Mouse (Mus musculus) neural tube, embryonic 13.5 days (tissue): ENCODE measurements around the gene Dqx1. TPM values are rescaled to one million over a fixed set of nuclear protein-coding genes. Genes with fewer than 3 reads are reported as not detected.
A peak's percentile ranks its signal among the peaks of the same experiment; 100 is the strongest.

Experiments used
- ATAC-seq: fragments of 200-750 bp; cut with Nextera tagmentation; 2 replicates; pipeline ENCODE4 v1.8.0; 2017; ENCODE audit warnings: low read depth, mild to moderate bottlenecking, moderate TSS enrichment, moderate library complexity
- H3K27ac ChIP-seq: fragments of 300-500 bp; sonication (generic); replicated peaks from 2 replicates; pipeline ENCODE4 v1.5.1; 2015; ENCODE audit warnings: moderate library complexity, mild to moderate bottlenecking, inconsistent platforms
- H3K27me3 ChIP-seq: fragments of 300-500 bp; sonication (generic); 2 replicates; pipeline ENCODE4 v1.6.1; 2015; ENCODE audit warnings: mild to moderate bottlenecking, inconsistent platforms
- H3K36me3 ChIP-seq: fragments of 300-500 bp; sonication (generic); 2 replicates; pipeline ENCODE4 v1.6.1; 2015; ENCODE audit warnings: mild to moderate bottlenecking, inconsistent platforms
- H3K4me1 ChIP-seq: fragments of 300-500 bp; sonication (generic); replicated peaks from 2 replicates; pipeline ENCODE4 v1.6.1; 2015; ENCODE audit warnings: inconsistent platforms
- H3K4me2 ChIP-seq: fragments of 300-500 bp; sonication (generic); 2 replicates; pipeline ENCODE4 v1.6.1; 2015; ENCODE audit warnings: inconsistent platforms, mild to moderate bottlenecking, moderate library complexity
- H3K4me3 ChIP-seq: fragments of 300-500 bp; sonication (generic); 2 replicates; pipeline ENCODE4 v1.5.1; 2015; ENCODE audit warnings: mild to moderate bottlenecking, inconsistent platforms
- H3K9ac ChIP-seq: fragments of 300-500 bp; sonication (generic); 2 replicates; pipeline ENCODE4 v1.6.1; 2015; ENCODE audit warnings: moderate library complexity, mild to moderate bottlenecking, inconsistent platforms
- H3K9me3 ChIP-seq: fragments of 300-500 bp; sonication (generic); 2 replicates; pipeline ENCODE4 v1.6.1; 2016; ENCODE audit warnings: inconsistent platforms
- WGBS: fragments of 180-500 bp; shearing (Covaris S2); methylation state at CpG from one replicate; pipeline ENCODE4 v1.1.7; 2015; 5-methylcytosine and 5-hydroxymethylcytosine counted together
- polyA plus RNA-seq: library from polyadenylated mRNA; unstranded; fragments of >200 nt; fragmentation: Nextera tagmentation; extraction: Ambion mirVana; gene quantifications from 2 replicates; pipeline ENCODE4 v1.2.1, GENCODE M21; 2015

The Dqx1 gene
- polyA plus RNA-seq, 1 experiment from 2014 or later, result 1.0 TPM

DNA sequence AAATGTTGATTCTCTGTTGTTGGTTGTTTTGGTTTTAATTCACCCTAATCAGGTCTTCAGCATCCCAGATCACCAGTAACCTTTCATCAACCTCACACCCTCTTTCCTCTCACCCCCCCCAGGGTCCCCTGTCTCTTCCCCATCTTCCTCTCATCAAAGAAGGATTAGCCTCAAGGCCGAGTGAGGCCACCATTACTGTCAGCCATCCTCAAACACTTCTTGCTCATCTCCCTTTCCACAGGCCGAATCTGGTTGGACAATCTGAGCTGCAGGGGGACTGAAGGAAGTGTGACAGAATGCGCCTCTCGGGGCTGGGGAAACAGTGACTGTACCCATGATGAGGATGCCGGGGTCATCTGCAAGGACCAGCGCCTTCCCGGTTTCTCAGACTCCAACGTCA is 20.5 kb upstream of the Dqx1 start:
- ATAC-seq, result no peak
- Histone ChIP-seq H3K27me3 (peaks cover 33% of the 10 kb centered on the region), H3K9me3 (no peaks in the 10 kb centered on the region), H3K4me3 (no peak overlapping the region), H3K36me3 (no peaks in the 10 kb centered on the region), H3K9ac (no peak overlapping the region), H3K4me2 (no peak overlapping the region), H3K27ac (no peak overlapping the region), H3K4me1 (peaks cover 30% of the 10 kb centered on the region)
- 82% methylated on average over 8 of the region's 8 CpGs for WGBS

GRCm38 (mm10) chr6:83038496-83039012 is 19.1 kb upstream of the Dqx1 start:
- Histone ChIP-seq H3K9me3 (no peaks in the 10 kb centered on the region), H3K27ac (peak overlapping the region; percentile 42; the same call in 1 of the 2 replicates), H3K4me2 (peak overlapping the region; percentile 58), H3K4me1 (peaks cover 17% of the 10 kb centered on the region), H3K9ac (peak overlapping the region; percentile 61), H3K27me3 (peaks cover 21% of the 10 kb centered on the region), H3K36me3 (no peaks in the 10 kb centered on the region), H3K4me3 (peak overlapping the region; percentile 32)
- 10% methylated on average over 24 of the region's 24 CpGs for WGBS
- ATAC-seq, result peak; percentile 57

GRCm38 (mm10) chr6:83040601-83041000 is 17.0 kb upstream of the Dqx1 start:
- 82% methylated on average over 5 of the region's 5 CpGs for WGBS
- no peaks in the 10 kb centered on the region for H3K9me3 ChIP-seq
- ATAC-seq, result no peak
- no peak overlapping the region for H3K4me3 ChIP-seq
- peaks cover 12% of the 10 kb centered on the region for H3K4me1 ChIP-seq
- H3K9ac ChIP-seq, result no peak overlapping the region
- no peak overlapping the region for H3K27ac ChIP-seq
- no peaks in the 10 kb centered on the region for H3K36me3 ChIP-seq
- peaks cover 7% of the 10 kb centered on the region; the same call in 1 of the 2 replicates for H3K27me3 ChIP-seq
- no peak overlapping the region for H3K4me2 ChIP-seq

- Histone ChIP-seq H3K27me3 (no peaks in the 10 kb centered on the region), H3K4me1 (peaks cover 4% of the 10 kb centered on the region), H3K4me3 (no peak overlapping the region), H3K36me3 (no peaks in the 10 kb centered on the region), H3K4me2 (no peak overlapping the region), H3K27ac (no peak overlapping the region), H3K9me3 (no peaks in the 10 kb centered on the region), H3K9ac (no peak overlapping the region)
- 75% methylated on average over 6 of the region's 6 CpGs for WGBS
- ATAC-seq, result no peak
These were observed 14.1 kb upstream of the Dqx1 start for GRCm38 (mm10) chr6:83043561-83043960.

DNA sequence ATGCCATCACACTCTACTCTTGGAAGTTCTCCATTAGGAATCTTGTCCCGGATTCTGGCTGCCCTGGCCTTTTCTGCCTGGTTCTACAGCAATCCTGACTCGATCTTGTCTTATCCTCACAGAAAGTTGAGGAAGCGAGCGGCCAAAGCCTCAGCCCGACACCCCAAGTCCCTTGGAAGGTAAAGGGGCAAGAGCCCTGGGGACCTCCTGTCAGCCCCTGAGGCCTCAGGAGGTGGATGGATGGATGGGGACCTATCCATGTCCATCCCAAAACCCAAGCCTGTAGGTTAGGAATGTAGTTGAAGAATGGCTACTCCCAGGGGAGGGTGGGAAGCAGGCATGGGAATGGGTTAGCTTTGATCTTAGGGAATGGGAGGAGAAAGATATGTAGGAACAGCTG is 13.7 kb upstream of the Dqx1 start:
- Histone ChIP-seq H3K27ac (no peak overlapping the region), H3K4me3 (no peak overlapping the region), H3K36me3 (no peaks in the 10 kb centered on the region), H3K4me1 (no peaks in the 10 kb centered on the region), H3K4me2 (no peak overlapping the region), H3K27me3 (no peaks in the 10 kb centered on the region), H3K9me3 (no peaks in the 10 kb centered on the region), H3K9ac (no peak overlapping the region)
- ATAC-seq, result no peak
- WGBS, result 92% methylated on average over 5 of the region's 5 CpGs

DNA sequence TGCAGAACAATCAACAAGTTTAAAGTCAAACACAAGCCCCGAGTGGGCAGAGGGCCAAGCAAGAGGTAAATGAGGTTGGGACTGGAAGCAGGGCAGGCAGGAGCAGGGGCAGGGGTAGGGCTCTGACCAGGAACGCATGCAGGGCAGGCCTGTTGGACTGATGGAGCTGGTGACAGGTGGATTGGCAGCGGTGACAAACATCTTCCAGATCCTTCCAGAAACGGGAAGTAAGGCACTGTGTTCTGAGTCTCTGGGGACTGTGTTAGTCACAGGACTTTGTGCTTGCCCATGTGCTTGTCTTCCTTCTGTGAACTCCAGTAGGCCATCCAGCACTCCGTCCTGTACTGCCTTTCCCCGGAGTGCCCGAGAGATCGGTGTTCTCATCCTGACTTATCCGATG is 12.9 kb upstream of the Dqx1 start:
- H3K27ac ChIP-seq, result no peak overlapping the region
- no peaks in the 10 kb centered on the region for H3K36me3 ChIP-seq
- H3K9me3 ChIP-seq, result no peaks in the 10 kb centered on the region
- ATAC-seq, result no peak
- H3K4me3 ChIP-seq, result no peak overlapping the region
- no peak overlapping the region for H3K9ac ChIP-seq
- no peaks in the 10 kb centered on the region for H3K4me1 ChIP-seq
- no peaks in the 10 kb centered on the region for H3K27me3 ChIP-seq
- no peak overlapping the region for H3K4me2 ChIP-seq
- WGBS, result 73% methylated on average over 9 of the region's 9 CpGs

GRCm38 (mm10) chr6:83049367-83049766 is 8.3 kb upstream of the Dqx1 start:
- H3K36me3 ChIP-seq, result peaks cover 15% of the 10 kb centered on the region
- no peak overlapping the region for H3K4me2 ChIP-seq
- WGBS, result 75% methylated on average over 10 of the region's 10 CpGs
- H3K27ac ChIP-seq, result no peak overlapping the region
- no peaks in the 10 kb centered on the region for H3K9me3 ChIP-seq
- ATAC-seq, result no peak
- no peak overlapping the region for H3K9ac ChIP-seq
- no peak overlapping the region for H3K4me3 ChIP-seq
- no peaks in the 10 kb centered on the region for H3K27me3 ChIP-seq
- peaks cover 20% of the 10 kb centered on the region for H3K4me1 ChIP-seq

DNA sequence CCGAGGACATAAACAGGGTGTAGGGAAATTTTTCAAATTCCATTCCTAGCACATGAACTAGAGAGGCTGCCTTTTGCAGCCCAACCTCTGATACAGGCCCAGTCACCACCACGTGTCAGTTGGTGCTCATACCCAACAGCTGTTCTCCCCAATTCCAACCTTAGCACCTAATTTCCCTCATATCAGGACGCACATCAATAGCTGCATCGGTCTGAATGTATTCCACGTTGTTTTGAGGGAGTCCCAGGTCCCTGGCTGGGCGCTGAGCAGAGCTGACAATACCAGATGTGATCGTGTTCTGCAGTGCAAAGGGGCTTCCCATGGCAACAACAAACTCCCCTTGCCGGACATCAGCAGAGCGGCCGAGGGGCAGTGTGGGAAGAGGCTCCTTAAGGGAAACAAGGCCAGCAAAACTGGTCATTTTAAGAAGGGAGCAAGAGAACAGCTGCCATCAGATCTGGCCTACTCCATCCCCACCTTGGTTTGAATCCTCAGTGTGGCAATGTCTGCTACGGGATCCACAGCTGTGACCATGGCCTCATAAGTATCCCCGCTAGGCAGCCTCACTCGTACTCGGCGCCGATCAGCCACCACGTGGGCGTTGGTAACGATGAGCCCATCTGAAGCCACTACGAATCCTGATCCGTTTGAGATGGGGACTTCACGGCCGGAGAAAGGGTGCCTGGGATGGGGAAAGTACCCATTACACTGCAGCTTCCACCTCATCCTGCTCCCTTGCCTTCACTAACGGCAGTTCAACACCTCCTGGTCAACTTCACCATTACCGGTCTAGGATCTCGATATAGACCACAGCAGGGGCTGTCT is 4.3 kb upstream of the Dqx1 start:
- peak; percentile 7 for ATAC-seq

GRCm38 (mm10) chr6:83054074-83054851 is 3.4 kb upstream of the Dqx1 start, which contains the start of gene Aup1:
Gene Aup1, plus strand, starts transcription at chr6:83054521.
- Histone ChIP-seq H3K36me3 (peaks cover 36% of the 10 kb centered on the region), H3K4me2 (peak within 1 kb of the TSS; percentile 81), H3K27me3 (no peaks in the 10 kb centered on the region), H3K4me3 (peak within 1 kb of the TSS; percentile 98), H3K27ac (peak within 1 kb of the TSS; percentile 90), H3K9me3 (no peaks in the 10 kb centered on the region), H3K4me1 (peaks cover 31% of the 10 kb centered on the region), H3K9ac (peak within 1 kb of the TSS; percentile 93)
- under 1% methylated on average over 64 of the region's 64 CpGs for WGBS
- peak; percentile 98 for ATAC-seq

More for the DNA sequence above, 4.3 kb upstream of the Dqx1 start:
- peaks cover 36% of the 10 kb centered on the region for H3K36me3 ChIP-seq
- peak overlapping the region; percentile 98 for H3K4me3 ChIP-seq
- 1% methylated on average over 26 of the region's 26 CpGs for WGBS
- H3K4me1 ChIP-seq, result peaks cover 31% of the 10 kb centered on the region
- H3K27me3 ChIP-seq, result no peaks in the 10 kb centered on the region
- H3K4me2 ChIP-seq, result peak overlapping the region; percentile 81
- peak overlapping the region; percentile 90 for H3K27ac ChIP-seq
- peak overlapping the region; percentile 93 for H3K9ac ChIP-seq
- H3K9me3 ChIP-seq, result no peaks in the 10 kb centered on the region

DNA sequence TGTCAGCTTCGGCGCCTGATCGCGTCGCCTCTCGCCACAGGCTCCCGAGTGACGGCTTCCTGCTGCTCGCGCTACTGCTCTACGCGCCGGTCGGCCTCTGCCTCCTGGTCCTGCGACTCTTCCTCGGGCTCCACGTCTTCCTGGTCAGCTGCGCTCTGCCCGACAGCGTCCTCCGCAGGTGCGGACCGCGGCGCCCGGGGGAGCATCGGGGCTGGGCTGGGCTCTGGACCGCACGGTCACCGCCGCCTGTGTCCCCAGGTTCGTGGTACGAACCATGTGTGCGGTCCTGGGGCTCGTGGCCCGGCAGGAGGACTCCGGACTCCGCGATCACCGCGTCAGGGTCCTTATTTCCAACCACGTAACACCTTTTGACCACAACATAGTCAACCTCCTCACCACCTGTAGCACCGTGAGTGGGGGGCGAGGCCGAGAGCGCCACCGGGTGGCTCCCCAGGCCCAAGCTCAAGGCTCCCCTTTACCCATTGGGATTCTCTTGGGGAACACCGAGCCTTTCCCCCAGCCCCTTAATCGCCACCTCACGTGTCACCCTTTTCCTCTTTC is 2.7 kb upstream of the Dqx1 start, which contains the start of gene Htra2:
Gene Htra2, minus strand, starts transcription at position 403 of the 561 bp plus-strand sequence.
- WGBS, result under 1% methylated on average over 50 of the region's 50 CpGs
- ATAC-seq, result peak; percentile 46; the same call in 1 of the 2 replicates

GRCm38 (mm10) chr6:83058725-83059124 is 1.1 kb downstream of the Dqx1 start:
- no peak overlapping the region for H3K4me3 ChIP-seq
- no peak overlapping the region for H3K4me2 ChIP-seq
- no peak for ATAC-seq
- no peaks in the 10 kb centered on the region for H3K9me3 ChIP-seq
- peaks cover 22% of the 10 kb centered on the region for H3K36me3 ChIP-seq
- peaks cover 36% of the 10 kb centered on the region for H3K27me3 ChIP-seq
- WGBS, result 87% methylated on average over 2 of the region's 2 CpGs
- no peak overlapping the region for H3K9ac ChIP-seq
- no peak overlapping the region for H3K27ac ChIP-seq
- H3K4me1 ChIP-seq, result peaks cover 11% of the 10 kb centered on the region

More for the DNA sequence above, 2.7 kb upstream of the Dqx1 start, which contains the start of gene Htra2:
- Histone ChIP-seq H3K9ac (peak within 1 kb of the TSS; percentile 93), H3K27me3 (no peaks in the 10 kb centered on the region), H3K27ac (peak within 1 kb of the TSS; percentile 90), H3K9me3 (no peaks in the 10 kb centered on the region), H3K4me3 (peak within 1 kb of the TSS; percentile 98), H3K36me3 (peaks cover 36% of the 10 kb centered on the region), H3K4me2 (peak within 1 kb of the TSS; percentile 81), H3K4me1 (peaks cover 31% of the 10 kb centered on the region)
